Mouse (Mus musculus) thymus, postnatal 0 days (tissue): ENCODE results near the gene Hoxd3. TPM values are rescaled to one million over a fixed set of nuclear protein-coding genes. Genes with fewer than 3 reads are reported as not detected.
A peak's percentile ranks its signal among the peaks of the same experiment; 100 is the strongest.

Experiments
- DNase-seq: peaks from one replicate; pipeline ENCODE4 v3.0.0-alpha.2; 2015; ENCODE audit warnings: low spot score
- polyA plus RNA-seq: library from polyadenylated mRNA; unstranded; fragments of >200 nt; fragmentation: Nextera tagmentation; extraction: Ambion mirVana; gene quantifications from 2 replicates; pipeline ENCODE4 v1.2.1, GENCODE M21; 2015

Gene Hoxd3
- polyA plus RNA-seq, 1 experiment from 2014 or later: 0.10 TPM

- DNase-seq: no peak
These were observed 6.7 kb upstream of the Hoxd3 start for GRCm38 (mm10) chr2:74704999-74705466.

- no peak for DNase-seq
These were observed 6.1 kb upstream of the Hoxd3 start for GRCm38 (mm10) chr2:74705467-74706089.

- DNase-seq: no peak
These were observed 5.2 kb upstream of the Hoxd3 start for GRCm38 (mm10) chr2:74706393-74706960.

- DNase-seq: no peak
These were observed 4.1 kb upstream of the Hoxd3 start for GRCm38 (mm10) chr2:74707599-74707998.

- no peak for DNase-seq
These were observed 3.1 kb upstream of the Hoxd3 start for GRCm38 (mm10) chr2:74708676-74709075.

GRCm38 (mm10) chr2:74709465-74710419 is 2.0 kb upstream of the Hoxd3 start:
- no peak for DNase-seq

GRCm38 (mm10) chr2:74710929-74711543 is 691 bp upstream of the Hoxd3 start:
- DNase-seq: no peak

GRCm38 (mm10) chr2:74713239-74714150 is 1.8 kb downstream of the Hoxd3 start:
- no peak for DNase-seq

GRCm38 (mm10) chr2:74714156-74714789 is 2.5 kb downstream of the Hoxd3 start:
- DNase-seq: no peak

GRCm38 (mm10) chr2:74714881-74715280 is 3.2 kb downstream of the Hoxd3 start:
- DNase-seq: no peak

GRCm38 (mm10) chr2:74715504-74716241 is 3.9 kb downstream of the Hoxd3 start:
- peak; percentile 87 for DNase-seq

- no peak for DNase-seq
These were observed 8.7 kb downstream of the Hoxd3 start for GRCm38 (mm10) chr2:74720384-74720783.

GRCm38 (mm10) chr2:74720955-74721491 is 9.3 kb downstream of the Hoxd3 start:
- DNase-seq: no peak

GRCm38 (mm10) chr2:74721882-74722281 is 10.2 kb downstream of the Hoxd3 start:
- DNase-seq: no peak

- DNase-seq: no peak
These were observed 11.2 kb downstream of the Hoxd3 start for GRCm38 (mm10) chr2:74722949-74723348.

GRCm38 (mm10) chr2:74724244-74725015 is 12.7 kb downstream of the Hoxd3 start:
- no peak for DNase-seq

- DNase-seq: no peak
These were observed 13.4 kb downstream of the Hoxd3 start for GRCm38 (mm10) chr2:74725171-74725570.

- no peak for DNase-seq
These were observed 14.8 kb downstream of the Hoxd3 start, which contains the start of gene Gm28230 for GRCm38 (mm10) chr2:74726551-74726950. Gene Gm28230, plus strand, starts transcription at chr2:74726728.
